Mouse (Mus musculus): ENCODE results near the gene Brd1. TPM values are rescaled to one million over a fixed set of nuclear protein-coding genes. Genes with fewer than 3 reads are reported as not detected.

Gene Brd1
- polyA plus RNA-seq, 1 experiment: 51.2 TPM

DNA sequence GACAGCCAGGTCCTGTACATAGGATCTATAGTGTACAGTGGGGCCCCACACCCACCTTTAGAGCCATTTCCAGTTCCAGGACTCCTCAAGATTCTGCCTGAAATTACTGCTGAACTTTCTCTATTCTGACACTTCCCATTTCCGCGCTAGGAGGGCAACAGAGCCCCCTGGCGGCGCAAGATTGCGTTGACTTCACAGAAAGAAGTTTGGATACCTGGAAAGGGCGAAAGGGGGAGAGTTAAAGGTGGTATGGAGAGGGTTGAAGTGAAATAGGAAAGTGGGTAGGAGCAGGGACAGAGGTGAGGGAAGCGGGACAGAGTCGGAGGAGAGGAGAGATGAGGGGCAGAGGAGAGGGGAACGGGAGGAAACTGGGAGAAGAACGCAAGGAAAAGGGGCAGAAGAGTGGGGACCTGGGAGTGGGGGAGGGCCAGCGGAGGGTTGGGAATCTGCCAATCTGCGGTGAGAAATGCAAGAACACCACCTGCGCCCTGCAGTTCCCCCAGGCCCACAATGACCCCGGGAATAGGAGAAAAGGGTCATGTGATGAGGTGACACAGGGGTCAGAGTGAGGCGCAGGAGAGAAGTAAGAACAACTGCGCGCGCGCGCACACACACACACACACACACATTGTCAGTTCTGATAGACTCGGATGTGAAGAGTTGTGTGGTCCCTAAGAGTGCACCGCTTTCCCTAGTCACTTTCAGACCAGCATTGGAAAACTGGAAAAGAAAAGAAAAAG lies 71.8 kb downstream of the Brd1 start:
- no peak for TF ChIP-seq GATA1 (IDR thresholded peaks at IDR 0.05; ENCODE audit: low read length)

DNA sequence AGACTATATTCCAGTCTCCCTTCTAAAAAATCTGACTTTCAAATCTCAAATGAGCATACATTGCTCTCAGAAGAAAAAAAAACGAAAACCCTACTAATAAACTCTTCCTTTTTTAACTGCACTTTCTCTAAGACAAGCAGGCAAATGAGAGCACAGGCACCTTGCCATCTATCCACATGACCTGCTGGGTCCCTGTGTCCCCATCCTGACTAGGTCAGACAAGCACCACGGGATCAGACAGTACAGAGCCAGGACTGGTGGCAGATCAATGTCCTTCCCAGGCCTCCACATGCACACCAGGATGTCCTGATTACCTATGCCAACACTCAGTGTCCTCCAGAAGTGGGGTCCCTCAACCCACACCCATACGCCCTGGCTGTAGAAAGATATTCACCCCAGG lies 72.4 kb downstream of the Brd1 start:
- no peak for TF ChIP-seq GATA1 (IDR thresholded peaks at IDR 0.05; ENCODE audit: low read length)

DNA sequence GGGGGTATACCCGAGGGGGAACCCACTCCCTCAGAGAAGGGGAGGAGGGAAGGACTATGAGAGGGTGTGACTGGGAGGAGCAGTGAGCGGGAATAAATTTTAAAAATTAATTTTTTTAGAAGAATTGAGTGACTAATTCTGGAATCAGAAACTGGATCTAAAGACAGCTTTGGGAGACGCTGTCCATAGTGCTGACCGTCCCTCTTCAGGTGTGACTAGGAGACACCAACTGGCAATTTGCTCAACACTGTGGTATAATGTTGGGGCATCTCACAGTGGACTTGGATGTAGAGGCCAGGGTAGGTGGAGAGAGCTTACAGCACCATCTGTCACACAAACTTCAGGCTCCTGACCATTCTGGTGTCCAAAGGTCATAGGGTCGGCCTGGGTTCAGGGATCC lies 82.0 kb downstream of the Brd1 start:
- TF ChIP-seq GATA1 (IDR thresholded peaks at IDR 0.05; ENCODE audit: low read length): no peak

DNA sequence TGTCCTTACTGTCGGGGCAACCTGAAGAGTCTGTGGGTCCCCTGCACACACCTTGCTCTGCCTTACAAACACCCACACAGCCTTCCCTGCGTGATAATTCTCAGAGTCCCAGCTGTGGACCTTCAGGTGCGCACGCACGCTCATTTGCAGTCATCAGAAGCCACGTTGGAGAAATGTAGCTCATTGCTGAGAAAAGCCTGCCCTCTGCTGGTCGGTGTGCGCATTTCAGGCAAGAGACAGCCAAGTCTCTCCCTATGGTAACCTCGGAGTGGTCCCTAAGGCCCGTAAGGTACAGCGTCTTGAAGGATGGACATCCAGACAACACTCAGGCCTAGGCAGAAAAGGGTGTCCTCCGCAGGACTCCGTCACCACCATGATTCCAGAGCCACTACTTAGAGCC lies 83.0 kb downstream of the Brd1 start:
- TF ChIP-seq GATA1 (IDR thresholded peaks at IDR 0.05; ENCODE audit: low read length): no peak

Other genes starting within 250 kb of the Brd1 start
- gene Zdhhc25, start 133.9 kb downstream of the Brd1 start, polyA plus RNA-seq (2012): not detected in 2 replicates
- 9.2 and 10.9 TPM in 2 replicates for gene Zbed4, start 17.4 kb upstream of the Brd1 start, polyA plus RNA-seq (2012)
- gene Alg12, start 85.1 kb upstream of the Brd1 start, polyA plus RNA-seq (2012): 0.90 and 4.4 TPM in 2 replicates
- 15.2 and 20.0 TPM in 2 replicates for gene Creld2, start 85.4 kb upstream of the Brd1 start, polyA plus RNA-seq (2012)
- not detected in 2 replicates for gene Pim3, start 128.0 kb upstream of the Brd1 start, polyA plus RNA-seq (2012)
- gene Ttll8, start 220.2 kb upstream of the Brd1 start, polyA plus RNA-seq (2012): not detected in 2 replicates
- gene Mlc1, start 244.8 kb upstream of the Brd1 start, polyA plus RNA-seq (2012): not detected in 2 replicates
- gene Mov10l1, start 248.7 kb upstream of the Brd1 start, polyA plus RNA-seq (2012): not detected in 2 replicates